Mouse (Mus musculus) left cerebral cortex, postnatal 4 days (tissue): ENCODE measurements around the gene 1700019N19Rik. TPM values are rescaled to one million over a fixed set of nuclear protein-coding genes. Genes with fewer than 3 reads are reported as not detected.

Experiments
- DNase-seq: peaks from one replicate; pipeline ENCODE4 v3.0.0-alpha.2; 2022
- intact Hi-C: fragments of 180-260 bp; cut with DNase I; formaldehyde crosslinking; loops from one replicate; pipeline ENCODE4 v1.15.1; 2025
- total RNA-seq, 2 experiments: library from RNA; stranded (reverse); gene quantifications; 2 replicates each; pipeline ENCODE4 v1.2.3; 2021

The 1700019N19Rik gene
- total RNA-seq, 2 experiments from 2014 or later = not detected

- intact Hi-C loops = no loop called here
- DNase-seq = no peak
These were observed 16.3 kb upstream of the 1700019N19Rik start for GRCm38 (mm10) chr19:58810536-58810935.

DNA sequence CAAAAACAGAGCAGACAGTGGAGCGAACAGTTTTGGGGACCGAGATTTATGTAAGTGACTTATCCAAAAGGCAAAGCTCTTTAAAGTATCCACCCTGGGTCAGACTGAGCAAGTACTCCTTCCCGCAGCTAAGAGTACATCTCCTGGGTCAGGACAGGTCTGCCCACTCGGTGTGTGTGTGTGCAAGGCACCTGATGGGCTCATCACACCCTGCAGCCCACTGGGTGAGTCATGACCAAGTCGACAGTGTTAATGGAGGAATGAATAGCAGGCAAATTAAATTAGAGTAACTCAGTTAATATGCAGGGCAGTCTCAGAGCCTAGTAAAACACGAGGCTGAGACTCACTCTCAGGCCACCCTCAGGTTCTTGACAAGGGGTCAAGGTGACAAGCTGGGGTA, 14.6 kb upstream of the 1700019N19Rik start:
- intact Hi-C loops = loop anchor here (5.0 kb wide), 2 partner anchors 93 to 388 kb away; no protein-coding TSS in a partner anchor
- no peak for DNase-seq

DNA sequence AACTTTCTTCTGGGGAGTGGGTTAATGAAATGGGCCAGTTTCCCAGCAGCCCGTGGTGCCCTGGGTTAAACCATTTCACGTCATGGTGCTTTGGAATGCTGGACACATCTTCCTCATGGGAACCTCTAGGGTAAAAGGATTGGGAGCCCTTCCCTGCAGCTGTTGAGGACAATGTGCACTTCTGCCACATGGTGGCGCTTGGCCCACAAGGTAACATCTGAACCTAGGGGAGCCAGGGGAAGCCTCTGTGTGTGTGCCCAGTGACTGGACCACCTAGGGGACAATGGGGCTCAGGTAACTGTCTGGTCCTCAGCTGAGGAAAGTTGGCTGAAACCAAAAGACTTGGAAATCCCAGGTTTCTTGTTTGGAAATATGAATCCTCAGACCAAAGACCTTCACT, 12.1 kb upstream of the 1700019N19Rik start:
- intact Hi-C loops = loop anchor here (5.0 kb wide), 2 partner anchors 96 to 391 kb away; no protein-coding TSS in a partner anchor
- DNase-seq = peak; percentile 79

DNA sequence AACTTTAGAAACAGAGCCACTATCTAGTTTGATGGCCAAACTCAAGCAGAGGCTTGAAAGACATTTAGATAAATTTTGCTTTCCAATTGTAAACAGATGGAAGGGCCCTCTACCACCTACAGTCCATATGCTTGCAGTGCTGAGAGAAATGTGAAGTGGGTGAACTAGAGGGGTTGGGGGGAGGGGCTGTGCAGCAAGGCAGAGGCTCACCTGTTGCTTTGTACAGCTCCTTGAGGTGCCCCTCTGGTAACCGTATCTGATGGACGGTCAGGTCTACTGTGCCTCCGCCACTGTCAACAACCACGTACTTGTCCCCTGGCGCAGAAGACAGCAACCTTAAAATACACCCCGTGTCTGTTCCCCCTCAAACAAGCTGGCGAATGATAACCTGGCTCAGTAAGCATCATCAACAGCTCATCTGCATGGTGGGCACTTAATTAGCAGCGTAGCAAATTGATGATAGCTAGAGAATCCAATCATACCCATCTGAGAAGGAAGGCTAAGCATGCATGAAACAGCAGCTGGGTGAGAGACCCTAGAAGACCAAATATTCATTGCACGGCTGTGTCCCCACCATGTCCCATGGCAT, 11.0 kb upstream of the 1700019N19Rik start:
- intact Hi-C loops = loop anchor here (5.0 kb wide), 2 partner anchors 97 to 392 kb away; no protein-coding TSS in a partner anchor
- no peak for DNase-seq

- peak; percentile 48 for DNase-seq
- intact Hi-C loops = no loop called here
These were observed 931 bp upstream of the 1700019N19Rik start for GRCm38 (mm10) chr19:58795114-58795669.

- DNase-seq = no peak
- intact Hi-C loops = no loop called here
These were observed 5.1 kb downstream of the 1700019N19Rik start for GRCm38 (mm10) chr19:58789194-58789593.

DNA sequence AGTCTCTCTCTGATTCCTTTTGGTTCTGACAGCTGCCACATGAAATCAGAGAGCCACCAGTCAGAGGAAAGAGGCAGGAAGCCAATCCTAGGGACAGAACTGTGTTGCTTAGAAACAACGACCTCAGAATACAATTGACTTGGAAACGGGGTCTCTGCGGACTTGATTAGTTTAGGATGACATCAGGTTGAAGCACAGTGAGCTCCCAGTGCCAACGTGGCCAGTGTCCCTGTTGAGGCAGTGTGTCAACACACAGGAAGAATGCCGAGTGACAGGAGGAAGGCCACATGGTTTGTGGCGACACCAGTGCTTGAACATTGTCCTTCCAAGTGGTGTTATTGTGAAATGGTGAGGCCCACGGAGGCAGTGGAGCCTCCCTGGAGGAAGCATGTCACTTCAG, 10.3 kb downstream of the 1700019N19Rik start:
- DNase-seq = peak; percentile 50
- intact Hi-C loops = no loop called here

- intact Hi-C loops = no loop called here
- peak; percentile 46 for DNase-seq
These were observed 12.7 kb downstream of the 1700019N19Rik start for GRCm38 (mm10) chr19:58781566-58781965.

DNA sequence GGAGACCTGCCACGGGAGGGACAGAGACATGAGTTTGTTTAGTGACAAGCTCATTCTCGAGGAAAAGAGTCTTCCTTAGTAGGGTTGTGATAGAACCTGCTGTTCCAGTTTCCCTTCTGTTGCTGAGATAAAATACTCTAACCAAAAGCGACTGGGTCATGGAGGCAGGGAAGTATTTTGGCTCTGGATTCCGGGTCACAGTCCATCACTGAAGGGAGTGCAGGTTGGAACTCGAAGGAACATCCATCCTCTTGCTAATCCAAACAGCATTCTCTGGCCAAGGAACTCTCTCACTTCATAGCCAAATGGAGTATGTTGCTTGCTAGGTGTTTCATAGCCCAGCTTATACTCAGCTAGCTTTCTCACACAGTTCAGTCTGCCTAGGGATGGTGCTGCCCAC, 17.8 kb downstream of the 1700019N19Rik start:
- DNase-seq = no peak
- intact Hi-C loops = no loop called here

GRCm38 (mm10) chr19:58767329-58767728, 26.9 kb downstream of the 1700019N19Rik start:
- intact Hi-C loops = loop anchor here (10.0 kb wide), 1 partner anchor 137 kb away; no protein-coding TSS in a partner anchor
- DNase-seq = no peak

- peak; percentile 85 for DNase-seq
- intact Hi-C loops = loop anchor here (10.0 kb wide), 1 partner anchor 142 kb away; no protein-coding TSS in a partner anchor
These were observed 31.3 kb downstream of the 1700019N19Rik start for GRCm38 (mm10) chr19:58762848-58763541.

DNA sequence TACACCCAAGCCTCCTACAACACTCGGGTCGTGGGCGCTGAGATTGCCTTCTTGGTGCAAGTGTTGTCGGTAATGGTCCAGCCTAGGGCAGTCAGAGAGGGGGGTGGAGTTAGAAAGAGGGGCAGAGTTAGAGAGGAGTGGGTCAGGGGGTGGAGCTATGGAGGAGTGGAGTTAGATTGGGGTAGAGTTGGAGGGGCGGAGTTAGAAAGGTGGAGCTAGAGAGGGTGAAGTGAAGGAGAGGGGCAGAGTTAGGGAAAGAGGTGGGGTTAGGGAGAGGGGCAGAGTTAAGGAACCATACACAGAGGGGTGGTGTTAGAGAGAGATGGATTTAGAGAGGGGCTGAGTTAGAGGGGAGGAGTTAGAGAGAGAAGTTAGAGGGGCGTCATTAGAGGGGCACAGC, 31.9 kb downstream of the 1700019N19Rik start:
- intact Hi-C loops = loop anchor here (10.0 kb wide), 1 partner anchor 142 kb away; no protein-coding TSS in a partner anchor
- DNase-seq = no peak

- no peak for DNase-seq
- intact Hi-C loops = no loop called here
These were observed 34.8 kb downstream of the 1700019N19Rik start, which contains the start of gene Pnliprp2 for GRCm38 (mm10) chr19:58759423-58759822. Pnliprp2 (plus strand) TSS chr19:58759719.

- intact Hi-C loops = no loop called here
- DNase-seq = no peak
These were observed 35.4 kb downstream of the 1700019N19Rik start for GRCm38 (mm10) chr19:58758871-58759270.

DNA sequence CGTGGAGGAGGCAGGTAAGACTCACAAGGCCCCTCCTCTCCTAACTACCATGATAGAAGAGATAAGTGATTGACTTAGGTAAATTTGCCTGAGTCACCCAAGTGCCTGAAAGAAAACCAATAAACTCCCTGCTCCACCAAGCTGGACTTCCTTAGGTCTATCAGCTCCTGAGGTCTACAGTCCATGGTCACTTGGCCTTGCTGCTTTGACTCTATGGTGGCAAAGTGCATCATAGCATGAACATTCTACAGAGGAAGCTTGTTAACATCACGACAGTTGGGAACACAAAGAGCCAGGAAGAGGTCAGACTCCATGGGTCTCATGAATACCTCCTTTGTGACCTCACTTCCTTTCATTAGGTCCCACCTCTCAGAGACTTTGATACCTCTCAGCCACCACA, 42.8 kb downstream of the 1700019N19Rik start:
- intact Hi-C loops = no loop called here
- no peak for DNase-seq

DNA sequence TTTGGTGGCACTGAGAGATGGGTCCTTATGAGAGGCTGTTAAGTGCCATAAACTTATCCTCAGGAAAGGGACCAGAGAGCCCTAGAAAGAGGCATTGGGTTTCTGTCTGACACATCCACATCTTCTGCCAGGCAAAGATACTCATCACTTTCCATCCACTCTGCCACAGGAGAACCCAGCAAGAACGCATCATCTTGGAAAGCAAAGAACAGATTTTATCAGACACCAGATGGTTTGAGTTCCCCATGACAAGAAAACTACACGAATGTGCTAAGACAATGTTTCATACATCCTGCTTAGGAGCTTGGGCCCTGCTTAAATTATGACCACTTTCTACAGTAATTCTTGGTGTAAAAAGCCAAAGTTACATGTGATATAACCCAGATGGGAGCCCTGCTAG, 43.4 kb downstream of the 1700019N19Rik start:
- DNase-seq = no peak
- intact Hi-C loops = no loop called here

DNA sequence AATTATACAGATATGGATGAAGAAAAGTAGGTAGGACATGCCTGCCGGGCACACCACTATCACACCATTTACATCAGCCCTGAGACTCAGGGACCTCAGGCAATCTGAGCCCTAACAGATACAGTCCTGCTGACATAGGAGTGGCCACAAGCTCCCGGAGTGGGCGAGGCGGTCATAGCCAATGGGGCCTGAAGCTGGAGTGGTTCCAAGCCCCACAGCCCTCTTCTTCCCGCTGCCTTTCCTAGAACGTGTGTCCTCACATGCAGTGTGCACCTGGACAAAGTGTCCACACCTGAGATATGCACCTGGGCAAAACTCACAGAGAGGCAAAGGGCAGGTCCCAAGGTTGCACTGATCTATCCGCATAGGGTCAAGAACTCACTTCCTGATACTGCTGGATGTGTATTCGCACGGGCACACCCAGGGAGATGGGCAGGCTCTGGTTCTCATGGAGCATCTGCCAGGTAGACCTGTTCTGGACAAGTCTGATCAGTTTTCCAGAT, 46.7 kb downstream of the 1700019N19Rik start:
- no peak for DNase-seq
- intact Hi-C loops = no loop called here

GRCm38 (mm10) chr19:58743736-58744135, 50.5 kb downstream of the 1700019N19Rik start:
- DNase-seq = no peak
- intact Hi-C loops = no loop called here

DNA sequence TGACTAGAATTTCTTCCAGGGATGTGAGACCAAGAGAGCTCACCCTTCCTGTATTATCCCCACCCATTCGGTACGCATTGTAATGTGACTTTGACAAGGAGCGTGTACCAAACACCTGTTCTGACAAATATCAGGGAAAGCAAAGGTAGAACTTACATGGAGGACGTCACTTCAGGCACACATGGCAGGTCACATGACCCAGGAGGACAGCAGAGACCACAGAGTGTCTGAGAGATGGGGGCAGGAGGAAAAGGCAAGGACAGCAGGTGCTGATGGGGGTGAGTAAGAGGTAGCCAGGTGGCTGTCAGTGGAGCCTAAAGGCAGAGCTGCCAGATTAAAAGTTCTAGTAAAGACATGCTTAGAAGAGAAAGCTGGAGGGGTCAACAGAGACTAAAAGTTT, 51.5 kb downstream of the 1700019N19Rik start:
- intact Hi-C loops = no loop called here
- DNase-seq = no peak

DNA sequence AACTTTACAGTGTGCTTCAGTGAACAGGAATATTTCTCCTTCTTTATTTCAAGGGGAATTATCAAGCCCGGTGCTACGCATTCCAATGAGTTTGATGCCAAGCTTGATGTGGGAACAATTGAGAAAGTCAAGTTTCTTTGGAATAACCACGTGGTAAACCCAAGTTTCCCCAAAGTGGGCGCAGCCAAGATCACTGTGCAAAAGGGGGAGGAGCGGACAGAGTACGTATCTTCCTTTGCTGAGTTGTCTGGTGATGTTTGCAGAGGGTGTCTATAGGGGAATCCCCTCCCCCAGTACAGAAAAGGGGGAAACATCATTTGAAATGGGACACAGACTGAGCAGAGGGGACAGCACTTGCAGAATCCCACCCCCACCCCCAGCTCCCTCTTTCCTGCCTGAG, 53.2 kb downstream of the 1700019N19Rik start:
- DNase-seq = no peak
- intact Hi-C loops = no loop called here

GRCm38 (mm10) chr19:58738111-58738510, 56.1 kb downstream of the 1700019N19Rik start:
- DNase-seq = no peak
- intact Hi-C loops = no loop called here
